Mouse (Mus musculus) intestine, embryonic 14.5 days (tissue): ENCODE measurements at regions not wholly inside any gene's neighbourhood (a gene's known extent, or its start where the extent isn't known, plus 50 kb on each side); places are given as distances from the start of the nearest gene placed in this dataset.

ENCODE experiments used
- ATAC-seq: fragments of 200-750 bp; cut with Nextera tagmentation; replicated peaks from 2 replicates; pipeline ENCODE4 v1.8.0; 2017; ENCODE audit warnings: low read depth, moderate number of reproducible peaks, moderate TSS enrichment, moderate library complexity; ENCODE audit not compliant: low FRiP score, low TSS enrichment
- DNase-seq: peaks from one replicate; pipeline ENCODE4 v3.0.0-alpha.2; 2018; ENCODE audit warnings: low spot score
- H3K27ac ChIP-seq: fragments of 300-500 bp; sonication (generic); 2 replicates; pipeline ENCODE4 v1.5.1; 2014; ENCODE audit warnings: low read depth, mild to moderate bottlenecking, control low read depth
- H3K27me3 ChIP-seq: fragments of 300-500 bp; sonication (generic); replicated peaks from 2 replicates; pipeline ENCODE4 v1.6.1; 2014; ENCODE audit warnings: low read length, control low read depth; ENCODE audit not compliant: control insufficient read depth, insufficient read depth
- H3K36me3 ChIP-seq: fragments of 300-500 bp; sonication (generic); 2 replicates; pipeline ENCODE4 v1.6.1; 2014; ENCODE audit warnings: low read length, control low read depth; ENCODE audit not compliant: control insufficient read depth, insufficient read depth
- H3K4me1 ChIP-seq: fragments of 300-500 bp; sonication (generic); replicated peaks from 2 replicates; pipeline ENCODE4 v1.6.1; 2014; ENCODE audit warnings: low read length, control low read depth, mixed read lengths; ENCODE audit not compliant: control insufficient read depth, insufficient read depth
- H3K4me2 ChIP-seq: fragments of 300-500 bp; sonication (generic); 2 replicates; pipeline ENCODE4 v1.6.1; 2014; ENCODE audit warnings: low read length
- H3K4me3 ChIP-seq: fragments of 300-500 bp; sonication (generic); 2 replicates; pipeline ENCODE4 v1.5.1; 2014; ENCODE audit warnings: low read depth, low read length, control low read depth, mixed read lengths
- H3K9ac ChIP-seq: fragments of 300-500 bp; sonication (generic); 2 replicates; pipeline ENCODE4 v1.6.1; 2014; ENCODE audit warnings: mild to moderate bottlenecking, low read length
- H3K9me3 ChIP-seq: fragments of 300-500 bp; sonication (generic); 2 replicates; pipeline ENCODE4 v1.6.1; 2016; ENCODE audit warnings: low read length, control low read depth; ENCODE audit not compliant: control insufficient read depth
- WGBS: fragments of 180-500 bp; shearing (Covaris S2); extraction: QIAGEN DNeasy Blood & Tissue Kit; methylation state at CpG from one replicate; pipeline ENCODE4 v1.1.7; 2014; 5-methylcytosine and 5-hydroxymethylcytosine counted together

- H3K9me3 ChIP-seq, result no peaks in the 10 kb centered on the region
- no peaks in the 10 kb centered on the region for H3K4me1 ChIP-seq
- H3K4me2 ChIP-seq, result no peak overlapping the region
- no peak for ATAC-seq
- DNase-seq, result no peak
- no peak overlapping the region for H3K4me3 ChIP-seq
- H3K27ac ChIP-seq, result no peak overlapping the region
- no peaks in the 10 kb centered on the region for H3K36me3 ChIP-seq
- H3K9ac ChIP-seq, result no peak overlapping the region
- H3K27me3 ChIP-seq, result no peaks in the 10 kb centered on the region
Measured at GRCm38 (mm10) chr16:65683703-65684320, 121.3 kb upstream of the Chmp2b start.

GRCm38 (mm10) chr16:65693626-65694025 is 121.4 kb upstream of the Vgll3 start:
- Histone ChIP-seq H3K27ac (no peak overlapping the region), H3K4me1 (no peaks in the 10 kb centered on the region), H3K9ac (no peak overlapping the region), H3K9me3 (no peaks in the 10 kb centered on the region), H3K27me3 (no peaks in the 10 kb centered on the region), H3K36me3 (no peaks in the 10 kb centered on the region), H3K4me2 (no peak overlapping the region), H3K4me3 (no peak overlapping the region)
- 79% methylated on average over 2 of the region's 2 CpGs for WGBS
- ATAC-seq (no peak), DNase-seq (no peak)

GRCm38 (mm10) chr16:65715631-65716030 is 99.4 kb upstream of the Vgll3 start:
- Histone ChIP-seq H3K9ac (no peak overlapping the region), H3K4me1 (no peaks in the 10 kb centered on the region), H3K4me3 (no peak overlapping the region), H3K27ac (no peak overlapping the region), H3K9me3 (no peaks in the 10 kb centered on the region), H3K27me3 (no peaks in the 10 kb centered on the region), H3K4me2 (no peak overlapping the region), H3K36me3 (no peaks in the 10 kb centered on the region)
- ATAC-seq (no peak), DNase-seq (no peak)

- Histone ChIP-seq H3K9me3 (no peaks in the 10 kb centered on the region), H3K27me3 (no peaks in the 10 kb centered on the region), H3K4me2 (no peak overlapping the region), H3K4me1 (no peaks in the 10 kb centered on the region), H3K4me3 (no peak overlapping the region), H3K9ac (no peak overlapping the region), H3K27ac (no peak overlapping the region), H3K36me3 (no peaks in the 10 kb centered on the region)
- ATAC-seq (no peak), DNase-seq (no peak)
- 62% methylated on average over 6 of the region's 6 CpGs for WGBS
Measured at GRCm38 (mm10) chr16:65718791-65719472, 96.1 kb upstream of the Vgll3 start.

GRCm38 (mm10) chr16:65720953-65721352 is 94.1 kb upstream of the Vgll3 start:
- H3K36me3 ChIP-seq, result no peaks in the 10 kb centered on the region
- H3K27ac ChIP-seq, result no peak overlapping the region
- no peak overlapping the region for H3K4me3 ChIP-seq
- no peak overlapping the region for H3K4me2 ChIP-seq
- no peaks in the 10 kb centered on the region for H3K4me1 ChIP-seq
- no peaks in the 10 kb centered on the region for H3K9me3 ChIP-seq
- WGBS, result 45% methylated on average over 4 of the region's 4 CpGs
- ATAC-seq (no peak), DNase-seq (no peak)
- no peaks in the 10 kb centered on the region for H3K27me3 ChIP-seq
- no peak overlapping the region for H3K9ac ChIP-seq

GRCm38 (mm10) chr16:65725559-65726269 is 89.3 kb upstream of the Vgll3 start:
- H3K27me3 ChIP-seq, result no peaks in the 10 kb centered on the region
- no peak overlapping the region for H3K4me3 ChIP-seq
- WGBS, result 76% methylated on average over 5 of the region's 5 CpGs
- no peaks in the 10 kb centered on the region for H3K4me1 ChIP-seq
- H3K4me2 ChIP-seq, result no peak overlapping the region
- no peak overlapping the region for H3K9ac ChIP-seq
- no peak overlapping the region for H3K27ac ChIP-seq
- no peak for ATAC-seq
- no peak for DNase-seq
- no peaks in the 10 kb centered on the region for H3K9me3 ChIP-seq
- H3K36me3 ChIP-seq, result no peaks in the 10 kb centered on the region

GRCm38 (mm10) chr16:65726289-65726688 is 88.8 kb upstream of the Vgll3 start:
- Histone ChIP-seq H3K27ac (no peak overlapping the region), H3K4me3 (no peak overlapping the region), H3K27me3 (no peaks in the 10 kb centered on the region), H3K36me3 (no peaks in the 10 kb centered on the region), H3K9me3 (no peaks in the 10 kb centered on the region), H3K9ac (no peak overlapping the region), H3K4me2 (no peak overlapping the region), H3K4me1 (no peaks in the 10 kb centered on the region)
- WGBS, result 75% methylated on average over 3 of the region's 3 CpGs
- ATAC-seq (no peak), DNase-seq (no peak)

- no peak for DNase-seq
- Histone ChIP-seq H3K27me3 (no peaks in the 10 kb centered on the region), H3K36me3 (no peaks in the 10 kb centered on the region), H3K27ac (no peak overlapping the region), H3K4me3 (no peak overlapping the region), H3K9me3 (no peaks in the 10 kb centered on the region), H3K4me2 (no peak overlapping the region), H3K4me1 (no peaks in the 10 kb centered on the region), H3K9ac (no peak overlapping the region)
- 46% methylated on average over 4 of the region's 4 CpGs for WGBS
- no peak for ATAC-seq
Measured at GRCm38 (mm10) chr16:65729322-65729721, 85.7 kb upstream of the Vgll3 start.

GRCm38 (mm10) chr16:65739652-65740051 is 75.4 kb upstream of the Vgll3 start:
- Histone ChIP-seq H3K4me1 (no peaks in the 10 kb centered on the region), H3K4me2 (no peak overlapping the region), H3K9me3 (no peaks in the 10 kb centered on the region), H3K27ac (no peak overlapping the region), H3K9ac (no peak overlapping the region), H3K4me3 (no peak overlapping the region), H3K27me3 (no peaks in the 10 kb centered on the region), H3K36me3 (no peaks in the 10 kb centered on the region)
- no peak for DNase-seq
- ATAC-seq, result no peak
- WGBS, result 85% methylated on average over 3 of the region's 3 CpGs
